Mouse (Mus musculus) activated CD4-positive, CD25-positive, alpha-beta regulatory T cell, adult 4 months (primary cell): ENCODE measurements around the gene Gm11060. TPM values are rescaled to one million over a fixed set of nuclear protein-coding genes. Genes with fewer than 3 reads are reported as not detected.

Experiments
- polyA plus RNA-seq, 2 experiments: library from polyadenylated mRNA; unstranded; fragments of 100-300 nt; shearing (Covaris generic); gene quantifications; one replicate each; pipeline ENCODE4 v1.2.1; 2017

Gm11060 gene
- polyA plus RNA-seq, 2 experiments from 2014 or later, result not detected

Other genes with a start within 250 kb of the Gm11060 start
- gene Prrg4, start 242.1 kb upstream of the Gm11060 start, polyA plus RNA-seq, result 1 to 10 TPM; 1.2 to 1.4 TPM
- gene Ccdc73, start 224.2 kb upstream of the Gm11060 start, polyA plus RNA-seq, result 1 to 10 TPM; 3.3 to 5.2 TPM
- gene Eif3m, start 74.9 kb upstream of the Gm11060 start, polyA plus RNA-seq, result 100 to 1,000 TPM; 394 to 437 TPM
- not detected for gene Wt1, start 34.5 kb downstream of the Gm11060 start, polyA plus RNA-seq
- gene Them7, start 132.3 kb downstream of the Gm11060 start, polyA plus RNA-seq, result not detected